Mouse (Mus musculus): Measurements from ENCODE around the gene Macrod2.
A peak's percentile ranks its signal among the peaks of the same experiment; 100 is the strongest.

Gene Macrod2

DNA sequence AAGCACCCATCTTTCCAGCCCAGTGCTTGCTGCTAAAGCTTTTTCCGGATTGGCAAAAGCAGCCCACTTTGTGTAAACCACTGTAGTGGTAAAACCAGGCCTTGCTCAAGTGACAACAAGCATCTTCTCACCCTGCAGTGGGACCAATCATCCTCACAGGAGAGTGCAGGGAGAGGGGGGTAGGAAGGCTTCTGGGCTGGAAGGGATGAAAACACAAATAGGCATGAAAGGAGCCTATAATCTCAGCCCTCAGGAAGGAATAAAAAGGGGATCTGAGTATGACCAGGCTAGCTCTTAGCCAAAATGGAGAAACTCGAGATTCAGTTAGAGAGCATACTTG, 1663.6 kb downstream of the Macrod2 start:
- no peak for DNase-seq

DNA sequence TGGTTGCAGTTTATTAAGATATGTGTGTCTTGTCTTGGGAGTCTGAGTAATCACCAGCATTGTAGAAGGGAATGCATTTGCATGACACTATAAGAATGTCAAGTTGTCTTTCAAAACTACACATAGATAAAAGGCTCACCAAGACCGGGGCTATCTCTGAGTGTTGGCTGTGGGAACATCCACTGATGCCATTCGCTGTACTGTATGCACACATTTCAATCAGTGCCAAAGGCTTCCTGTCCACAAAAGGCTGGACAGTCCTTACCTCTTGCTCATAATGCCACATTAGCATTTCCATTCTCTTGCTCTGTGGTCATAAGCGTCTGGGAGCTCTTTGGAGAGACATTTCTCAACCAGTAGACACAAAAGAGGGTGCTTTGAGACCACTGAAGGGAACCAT, 1713.8 kb downstream of the Macrod2 start:
- DNase-seq = no peak

DNA sequence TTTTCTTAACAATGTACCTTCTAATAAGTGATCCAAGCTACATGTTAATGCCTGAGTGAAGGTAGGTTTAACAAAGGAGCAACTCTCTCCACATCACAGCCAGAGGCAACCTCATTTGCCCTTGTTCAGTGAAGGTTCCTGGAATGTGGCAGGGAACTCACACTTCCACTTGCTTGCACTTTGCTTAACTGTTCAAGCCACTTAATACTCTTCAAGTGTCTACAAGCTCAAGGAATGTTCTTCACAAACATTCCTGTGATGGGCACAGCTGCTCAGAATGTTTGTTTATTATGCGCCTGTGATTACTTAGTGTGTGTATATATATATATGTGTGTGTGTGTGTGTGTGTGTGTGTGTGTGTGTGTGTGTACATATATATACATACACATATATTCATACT, 1721.5 kb downstream of the Macrod2 start:
- no peak for DNase-seq

DNA sequence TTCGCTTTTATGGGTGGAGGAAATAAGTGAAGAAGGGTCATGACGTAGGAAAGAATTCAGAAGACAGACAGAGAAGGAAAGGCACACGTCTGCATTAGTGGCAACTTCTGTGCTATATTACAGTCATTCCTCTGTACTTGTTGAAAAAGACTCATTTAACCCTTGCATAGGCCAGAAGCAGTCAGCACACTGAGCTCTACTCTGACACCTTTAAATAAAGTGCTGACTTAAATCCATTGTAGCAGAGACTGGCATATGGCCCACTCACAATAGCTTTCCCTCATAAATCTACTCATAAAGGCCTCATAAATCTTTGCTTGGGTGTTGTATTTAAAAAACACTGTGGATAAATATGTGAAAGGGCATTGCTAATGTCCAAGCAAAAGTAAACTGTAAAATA, 1733.0 kb downstream of the Macrod2 start:
- DNase-seq = no peak

DNA sequence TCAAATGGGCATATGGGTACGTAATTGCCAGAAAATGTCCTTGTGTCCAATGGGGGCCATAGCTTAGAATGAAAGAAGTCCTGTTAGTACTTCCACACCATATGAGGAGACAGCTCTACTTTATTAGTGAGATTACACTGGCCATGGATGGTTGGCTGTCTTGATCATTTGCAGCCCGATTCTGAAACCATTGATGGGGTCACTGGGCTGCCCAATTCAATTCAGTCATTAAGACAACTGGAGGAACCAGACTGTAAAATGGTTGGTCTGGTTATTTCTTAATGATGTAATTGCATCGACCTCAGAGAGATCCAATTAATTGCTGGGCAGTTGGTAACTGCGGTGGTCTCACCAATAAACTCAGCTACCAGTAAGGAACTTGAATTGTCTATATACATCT, 1734.1 kb downstream of the Macrod2 start:
- no peak for DNase-seq

DNA sequence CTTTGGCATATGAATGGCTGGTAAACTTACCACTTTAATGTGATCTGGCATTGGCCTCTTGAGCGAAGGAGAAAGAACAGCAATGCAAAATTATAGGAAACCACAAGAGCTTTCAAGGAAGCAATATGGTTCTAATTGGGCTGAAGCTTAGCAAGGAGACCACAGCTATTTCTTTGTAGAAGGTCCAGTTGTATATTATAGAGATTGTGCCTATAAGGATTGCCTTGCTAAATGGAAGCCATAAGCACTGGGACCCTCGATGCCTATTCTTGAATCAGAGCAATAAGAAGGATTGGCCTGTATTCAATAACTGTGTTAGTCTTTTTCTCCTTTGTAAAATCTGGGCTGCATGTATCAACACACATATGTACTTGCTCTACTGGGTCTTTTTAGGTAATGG, 1754.2 kb downstream of the Macrod2 start:
- DNase-seq = no peak

DNA sequence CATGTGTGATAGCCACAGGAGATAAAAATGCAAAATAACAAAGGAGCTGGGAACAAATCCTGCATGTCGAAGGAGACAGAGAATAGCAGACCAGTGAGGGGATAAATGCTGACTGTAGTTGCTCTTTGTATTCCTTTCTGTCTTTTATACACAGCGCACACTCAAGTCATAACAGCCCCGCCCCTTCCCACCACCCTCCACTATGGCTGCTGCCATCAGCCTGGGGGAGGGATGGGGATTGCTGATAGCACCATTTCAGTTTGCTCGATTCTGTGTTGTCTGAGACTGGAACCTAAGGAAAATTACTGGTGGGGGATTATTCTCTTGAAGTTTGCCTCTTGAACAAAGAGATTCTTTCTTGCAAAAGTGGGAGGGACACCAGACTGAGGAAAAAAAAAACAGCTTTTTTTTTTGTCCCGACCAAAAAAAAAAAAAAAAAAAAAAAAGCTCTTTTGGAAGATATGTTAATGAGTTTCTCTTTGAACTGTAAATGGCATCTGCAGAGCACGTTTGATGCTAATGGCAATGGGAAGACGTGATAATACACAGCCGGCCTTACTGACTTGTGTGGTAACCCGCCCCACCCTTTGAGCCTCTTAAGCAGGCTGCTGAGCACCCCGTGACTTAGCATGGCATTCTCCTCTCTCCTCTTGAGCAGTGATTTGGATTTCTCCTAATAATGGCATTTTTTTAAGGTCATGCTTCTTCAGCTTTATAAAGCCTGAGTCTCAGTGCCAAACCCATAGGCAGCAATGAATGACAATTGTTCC, 1768.6 kb downstream of the Macrod2 start:
- no peak for DNase-seq

DNA sequence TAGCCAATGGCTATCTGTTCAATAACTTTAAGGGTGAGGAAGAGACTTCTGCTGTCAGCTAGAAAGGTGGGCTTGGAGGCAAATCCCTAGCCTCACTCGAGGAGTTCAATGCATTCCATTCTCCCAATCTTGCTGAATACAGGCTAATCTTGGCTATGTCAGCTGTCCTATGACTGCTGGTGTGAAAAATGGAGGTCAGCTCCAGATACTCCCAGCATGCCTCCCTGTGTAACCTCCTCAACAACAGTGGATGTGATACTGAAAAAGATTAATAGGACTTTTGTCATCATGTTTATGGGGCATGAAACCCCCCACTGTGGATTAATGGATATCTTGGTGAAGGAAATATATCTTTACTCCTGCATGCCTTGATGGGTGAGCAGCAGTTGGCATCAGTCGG, 1774.5 kb downstream of the Macrod2 start:
- no peak for DNase-seq

DNA sequence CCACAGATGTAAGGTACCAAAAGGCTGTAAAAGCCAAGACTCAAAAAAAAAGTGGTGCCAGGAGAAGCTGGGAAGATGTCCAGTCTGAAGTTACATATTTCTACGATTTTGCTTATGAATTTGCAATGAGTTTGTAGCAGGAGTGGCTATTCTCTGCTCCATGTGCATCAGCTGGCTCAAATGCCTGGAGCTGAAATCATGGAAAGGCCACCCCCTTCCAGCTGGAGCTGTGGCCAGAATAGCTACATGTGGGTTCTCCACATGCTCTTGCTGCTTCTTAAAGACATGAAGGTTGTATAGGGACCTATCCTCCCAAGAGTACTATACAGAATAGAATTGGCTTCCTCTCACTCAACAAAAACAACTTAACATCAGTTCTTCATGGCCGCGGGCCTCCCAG, 1777.6 kb downstream of the Macrod2 start:
- no peak for DNase-seq

DNA sequence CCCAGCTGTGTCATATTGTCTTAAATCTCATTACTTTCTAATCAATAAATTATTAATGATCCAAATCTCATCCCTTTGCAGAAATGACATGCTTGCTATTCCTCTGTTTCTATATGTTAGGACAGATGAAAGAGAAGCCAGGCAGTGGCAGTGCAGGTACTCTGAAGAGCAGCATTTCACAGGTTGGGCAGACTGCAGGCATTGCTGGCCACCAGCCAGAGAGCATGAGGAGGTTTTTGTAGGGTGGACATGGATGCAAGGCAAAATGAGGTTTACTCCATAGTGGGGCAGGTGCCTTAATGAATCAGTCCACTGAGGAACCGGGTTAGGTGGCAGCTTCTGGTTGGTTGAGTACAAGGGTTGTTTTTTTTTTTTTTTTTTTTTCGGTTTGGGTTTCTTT, 1778.9 kb downstream of the Macrod2 start:
- no peak for DNase-seq

DNA sequence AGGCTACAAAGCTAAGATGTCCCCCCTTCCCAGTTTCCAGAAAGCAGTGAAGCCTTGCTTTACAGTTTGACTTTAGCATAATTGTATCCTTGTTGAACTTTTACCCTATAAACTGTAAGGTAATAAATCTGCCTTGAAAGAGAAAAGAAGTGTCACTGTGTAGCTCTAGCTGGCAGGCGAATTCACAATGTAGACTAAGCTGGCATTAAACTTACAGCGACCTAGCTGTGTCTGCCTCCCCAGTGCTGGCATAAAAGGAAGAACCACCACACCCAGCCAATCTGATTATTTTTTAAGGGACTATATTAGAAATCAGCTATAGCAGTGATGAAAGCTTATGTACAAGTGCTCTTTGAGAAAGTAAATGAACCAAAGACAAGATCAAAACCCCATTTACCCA, 1791.8 kb downstream of the Macrod2 start:
- DNase-seq = no peak

DNA sequence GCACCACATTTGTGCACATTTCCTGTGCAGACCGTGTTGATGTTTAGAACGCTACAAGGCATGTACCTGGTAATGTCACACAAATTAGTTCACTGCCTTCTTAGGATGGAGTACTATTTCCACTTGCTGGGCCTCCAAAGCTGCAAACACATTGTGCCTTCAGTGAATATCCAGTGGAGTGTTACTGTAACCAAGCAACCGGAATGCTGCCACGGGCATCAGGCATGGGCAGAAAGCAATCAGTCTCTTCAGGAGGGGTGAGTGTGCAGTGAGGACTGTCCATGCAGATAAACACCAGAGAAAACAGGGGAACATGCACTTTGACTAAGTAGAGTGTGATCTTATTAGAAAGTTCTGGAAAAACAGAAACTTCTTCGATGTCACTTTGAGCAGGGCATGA, 1792.3 kb downstream of the Macrod2 start:
- DNase-seq = peak; percentile 1 to 4

DNA sequence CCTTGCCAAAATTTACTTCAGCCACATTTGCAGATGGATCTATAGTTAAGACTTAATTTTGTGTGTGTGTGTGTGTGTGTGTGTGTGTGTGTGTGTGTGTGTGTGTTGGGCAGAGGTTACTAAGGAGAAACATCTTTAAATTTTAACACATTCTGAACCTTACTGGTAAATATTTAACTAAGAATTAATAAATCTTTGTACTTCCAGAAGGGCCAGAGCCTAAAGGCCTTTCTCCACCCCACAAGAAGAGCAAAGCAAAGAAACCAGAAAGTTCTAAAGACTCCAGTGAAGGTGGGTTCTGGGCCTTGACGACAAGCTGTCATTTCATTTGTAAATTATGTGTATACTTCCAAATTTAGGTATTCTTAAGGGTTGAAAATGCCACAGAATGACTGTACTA, 1822.3 kb downstream of the Macrod2 start:
- peak; percentile 10 to 31 for DNase-seq

DNA sequence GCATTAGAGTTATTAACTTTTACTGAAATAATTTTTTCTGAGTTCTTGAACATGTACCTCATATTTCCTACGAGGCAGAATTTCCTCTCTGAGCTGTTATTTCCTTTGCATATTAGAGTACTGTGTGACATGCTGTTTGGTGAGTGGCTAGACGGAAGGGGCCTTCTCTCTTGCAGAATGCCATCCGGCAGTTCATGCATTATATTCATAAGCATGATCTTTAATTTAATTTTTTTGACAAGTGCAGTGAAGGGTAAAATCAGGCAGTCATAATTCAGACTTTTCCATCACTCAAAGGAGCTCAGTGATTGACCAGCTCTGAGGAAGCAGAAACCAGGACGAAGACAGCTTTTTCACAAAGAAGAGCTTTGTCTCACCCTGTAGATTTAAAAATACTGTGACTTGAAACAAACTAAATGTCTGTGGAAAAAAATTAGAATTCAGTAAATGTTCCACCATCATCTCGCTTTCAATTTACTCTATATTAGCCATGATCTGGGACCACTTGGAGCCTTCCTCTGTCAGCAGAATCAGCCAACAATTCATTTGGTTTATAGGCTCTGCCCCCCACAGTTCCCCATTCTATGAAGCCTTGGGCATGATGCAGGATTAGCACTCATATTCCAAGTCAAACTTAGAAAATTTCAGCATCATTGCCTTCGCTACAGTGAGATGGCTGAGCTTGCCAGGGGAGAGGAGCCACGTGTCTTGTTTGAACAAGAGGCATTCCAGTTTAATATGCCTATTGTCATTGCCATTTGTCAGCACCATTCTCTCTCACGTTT, 1827.2 kb downstream of the Macrod2 start:
- peak in 1 of 2 experiments; percentile 19 for DNase-seq

DNA sequence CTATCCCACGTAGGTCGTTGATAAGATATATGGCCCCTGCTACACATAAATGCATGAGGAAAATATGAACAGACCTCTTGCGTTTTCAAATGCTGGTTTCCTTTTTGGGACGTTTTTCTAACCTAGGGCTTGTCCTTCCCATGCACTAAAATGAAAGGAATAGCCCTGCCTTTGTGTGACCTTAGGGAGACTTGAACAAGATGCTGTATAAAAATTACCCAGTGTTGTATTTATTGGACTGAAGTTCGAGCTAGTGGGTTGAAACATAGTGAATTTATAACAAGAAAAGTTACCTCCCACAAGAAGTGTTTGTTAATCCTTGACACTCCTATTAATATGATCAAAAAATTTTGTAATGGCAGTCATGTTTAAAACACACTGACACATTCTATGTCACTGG, 1827.8 kb downstream of the Macrod2 start:
- peak in 1 of 2 experiments; percentile 11 for DNase-seq

DNA sequence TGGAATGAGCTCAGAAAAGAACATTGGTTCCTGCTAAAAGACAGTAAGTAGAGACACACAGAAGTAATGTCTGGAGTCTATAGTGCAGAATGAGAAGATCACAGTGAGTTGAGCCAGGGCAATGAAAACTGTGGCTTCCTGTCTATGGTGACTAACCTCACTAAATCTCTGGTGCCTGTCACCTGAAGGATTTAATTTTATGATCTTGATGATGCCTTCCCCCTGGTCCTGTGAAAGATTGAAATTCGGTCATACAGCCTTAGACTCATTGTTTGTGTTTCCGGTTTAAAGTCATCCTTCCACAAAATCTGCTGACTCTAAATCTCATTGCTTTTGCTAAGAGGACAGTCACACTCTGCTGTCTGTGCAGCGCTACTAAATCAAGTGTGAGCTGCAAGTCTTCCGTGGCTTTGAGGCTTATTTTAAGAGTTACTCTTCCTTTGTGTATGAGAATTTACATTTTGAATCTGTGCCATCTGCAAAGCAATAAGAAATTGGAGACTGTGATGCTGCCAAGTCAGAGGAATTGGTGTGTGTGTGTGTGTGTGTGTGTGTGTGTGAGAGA, 1836.0 kb downstream of the Macrod2 start:
- no peak for DNase-seq

DNA sequence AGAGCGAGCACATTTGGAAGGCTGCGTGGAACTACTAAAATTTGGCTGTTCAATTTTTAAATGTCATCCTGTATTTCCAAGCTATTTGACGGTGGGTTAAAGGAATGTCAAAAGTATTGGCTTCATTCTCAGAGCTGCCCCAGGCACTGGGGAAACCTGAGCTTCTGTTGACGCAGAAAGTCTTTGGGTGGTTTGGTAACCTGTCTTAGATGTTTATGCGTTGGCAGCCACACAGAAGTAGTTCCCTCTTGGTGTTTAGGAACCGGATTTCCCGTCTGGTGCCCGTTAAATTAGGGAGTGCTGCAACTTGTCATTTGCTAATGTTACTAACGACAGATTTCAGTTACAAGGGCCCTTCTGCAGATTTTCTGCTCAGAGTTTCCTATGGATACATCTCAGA, 1837.7 kb downstream of the Macrod2 start:
- no peak for DNase-seq

DNA sequence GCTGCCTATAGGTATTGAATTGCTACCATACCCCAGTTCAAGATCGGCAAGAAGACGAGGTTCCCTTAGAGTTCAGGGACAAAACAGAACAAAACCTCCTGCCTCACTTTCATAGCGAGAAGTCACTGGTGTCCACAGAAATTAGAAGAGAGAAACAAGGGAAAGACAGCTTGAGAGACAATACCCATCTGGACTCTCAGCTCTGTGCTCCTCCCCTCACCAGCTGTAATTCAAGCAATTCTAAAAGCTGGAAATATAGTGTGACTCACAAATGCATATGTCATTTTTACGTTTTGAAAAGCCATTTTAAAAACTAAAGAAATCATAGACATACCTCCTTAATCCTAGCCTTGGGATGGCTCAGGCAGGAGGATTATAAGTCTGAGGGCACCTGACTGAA, 1848.4 kb downstream of the Macrod2 start:
- DNase-seq = no peak

DNA sequence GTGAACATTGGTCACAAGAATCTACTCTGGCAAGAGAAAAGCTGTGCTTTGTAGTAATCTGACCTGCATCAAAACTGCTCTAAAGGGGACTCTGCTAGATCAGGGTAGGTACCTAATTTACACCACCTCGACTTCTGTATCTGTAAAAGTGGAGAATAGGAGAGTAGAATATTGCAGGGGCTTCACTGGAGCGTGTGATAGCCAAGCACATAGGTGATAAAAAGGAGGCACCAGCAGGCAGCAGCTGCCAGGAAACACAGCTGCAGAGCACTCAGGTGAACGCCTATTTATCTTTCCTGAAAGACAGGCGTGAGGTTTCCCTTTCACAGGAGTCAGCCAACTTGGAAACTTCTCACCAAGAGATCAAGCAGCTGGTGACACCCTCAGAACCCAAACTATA, 1855.3 kb downstream of the Macrod2 start:
- no peak for DNase-seq

DNA sequence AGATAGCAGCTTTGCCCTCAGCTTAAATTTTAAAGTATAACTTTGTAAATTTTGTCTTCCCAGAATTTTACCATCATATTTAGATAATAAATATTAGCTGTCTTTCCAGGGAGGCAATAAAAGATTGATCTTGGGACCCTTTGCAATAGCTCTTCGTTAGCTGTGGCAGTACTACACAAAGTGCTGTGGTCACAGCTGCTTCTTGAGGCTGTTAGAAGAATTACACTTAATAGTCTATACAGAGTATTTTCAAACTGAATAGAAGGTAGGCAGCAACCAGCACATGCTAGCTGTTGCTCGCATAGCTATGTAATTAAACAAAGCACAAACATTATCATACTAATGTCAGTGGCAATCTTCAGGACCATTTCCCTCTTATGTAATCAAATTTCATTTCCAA, 1856.4 kb downstream of the Macrod2 start:
- DNase-seq = no peak

DNA sequence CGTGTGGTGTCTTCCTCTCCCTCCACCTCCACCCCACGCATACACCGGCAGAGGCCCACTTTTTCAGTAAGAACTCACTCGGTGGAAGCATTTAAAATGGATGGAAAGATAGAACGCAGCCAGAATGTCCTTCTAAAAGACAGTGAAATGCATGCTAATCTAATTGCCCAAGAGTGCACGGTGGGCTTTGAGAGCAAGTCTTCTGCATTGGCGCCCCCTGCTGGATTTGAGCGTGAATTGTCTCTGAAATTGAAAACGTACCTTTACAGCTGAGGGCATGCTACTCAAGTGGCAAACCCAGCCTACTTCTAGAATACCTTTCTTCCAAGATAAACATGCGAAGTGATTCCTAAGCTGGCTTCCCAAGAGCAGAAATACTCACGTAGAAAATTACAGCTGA, 1858.8 kb downstream of the Macrod2 start:
- DNase-seq = peak; percentile 25 to 65

DNA sequence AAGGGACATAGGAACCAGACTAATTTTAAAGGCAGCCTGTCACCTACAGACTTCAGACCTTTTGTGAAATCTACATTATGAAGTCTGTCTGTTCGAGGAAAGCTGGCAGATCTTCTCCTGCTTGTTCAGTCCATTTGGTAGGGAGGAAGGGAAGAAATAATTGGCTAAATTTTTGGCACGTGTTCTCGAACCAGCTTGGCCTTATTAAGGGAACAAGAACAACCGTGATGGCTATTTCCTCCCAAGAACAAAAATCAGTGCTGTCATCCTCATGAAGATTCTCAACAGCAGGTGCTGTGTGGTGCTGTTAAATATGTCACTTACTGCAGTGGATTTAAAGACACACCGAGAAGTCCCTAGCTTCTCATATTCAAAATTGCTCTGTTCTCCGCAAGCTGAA, 1859.5 kb downstream of the Macrod2 start:
- no peak for DNase-seq

DNA sequence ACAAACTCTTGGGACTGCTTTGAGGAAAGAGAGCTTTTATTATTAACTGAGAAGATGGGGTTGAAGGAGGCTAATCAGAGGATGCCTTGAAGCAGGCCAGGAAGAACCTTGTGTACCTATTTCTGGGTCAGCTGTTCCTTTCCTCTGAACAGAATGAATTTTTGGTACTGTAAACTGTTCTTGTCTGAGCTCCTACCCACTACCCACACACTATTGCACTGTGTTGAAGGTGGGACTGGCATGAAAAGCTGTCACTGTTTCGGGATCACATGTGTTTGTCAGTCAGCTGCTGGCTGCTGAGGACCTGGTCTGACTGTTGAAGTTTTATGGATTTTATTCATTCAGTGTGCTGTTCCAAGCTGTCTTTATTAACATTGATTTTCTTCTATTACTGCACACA, 1862.4 kb downstream of the Macrod2 start:
- DNase-seq = no peak

DNA sequence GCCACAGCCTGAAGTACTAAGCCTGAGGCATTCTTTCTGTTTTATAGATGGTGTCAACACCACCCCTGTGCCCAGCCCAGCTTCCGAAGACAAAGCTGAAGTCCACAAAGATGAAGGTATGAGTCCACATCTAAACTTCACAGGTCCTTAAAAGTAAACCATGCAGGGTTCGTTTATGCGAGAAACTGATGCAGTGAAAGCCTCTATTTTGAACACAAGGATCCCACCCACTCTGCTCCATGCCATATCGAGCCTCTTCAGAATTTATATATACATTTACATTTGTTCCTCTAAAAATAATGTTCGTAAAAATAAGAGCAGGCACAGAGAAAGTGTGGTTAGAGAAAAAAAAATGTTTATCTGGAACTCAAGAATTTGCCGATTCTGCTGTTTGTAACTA, 1865.9 kb downstream of the Macrod2 start:
- no peak for DNase-seq
